Mouse (Mus musculus): ENCODE data around the gene Tmem41a. TPM values are rescaled to one million over a fixed set of nuclear protein-coding genes. Genes with fewer than 3 reads are reported as not detected.

Gene Tmem41a
- polyA plus RNA-seq, 2 experiments = 11.7 to 22.0 TPM

DNA sequence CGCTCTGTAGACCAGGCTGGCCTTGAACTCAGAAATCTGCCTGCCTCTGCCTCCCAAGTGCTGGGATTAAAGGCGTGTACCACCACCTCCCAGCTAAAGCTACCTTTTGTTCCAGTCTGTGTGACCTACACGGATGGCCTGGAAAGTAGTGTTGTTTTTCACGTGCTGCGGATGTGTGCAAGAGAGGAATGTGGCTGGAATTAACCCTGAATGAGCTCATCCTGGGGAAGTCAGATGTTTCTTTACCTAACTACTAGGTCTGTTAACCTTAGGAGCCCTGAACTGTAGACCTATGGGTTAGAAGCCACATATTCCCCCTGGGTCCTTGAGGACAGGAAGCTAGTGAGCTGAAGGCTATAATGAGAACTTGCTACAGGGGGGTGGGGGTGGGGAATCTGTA lies 40.6 kb upstream of the Tmem41a start:
- H3K9ac ChIP-seq (replicated peaks) = no peak overlapping the region
- no peak for ATAC-seq (ENCODE audit: insufficient read depth)
- no peaks in the 10 kb centered on the region for H3K9me3 ChIP-seq (ENCODE audit: control insufficient read depth, low read length)
- H3K27me3 ChIP-seq (ENCODE audit: control insufficient read depth, insufficient read depth, low read length) = no peaks in the 10 kb centered on the region
- H3K4me3 ChIP-seq (ENCODE audit: insufficient read depth in 1 of 2, low read depth in 2 of 2, low read length in 2 of 2) = no peak overlapping the region
- no peak overlapping the region for H3K27ac ChIP-seq
- 59% methylated on average over 5 of the region's 5 CpGs for WGBS (ENCODE audit: insufficient replicate concordance)
- no peak for TF ChIP-seq EP300 (IDR thresholded peaks at IDR 0.05; ENCODE audit: low read depth)
- no peak for TF ChIP-seq CTCF (IDR thresholded peaks at IDR 0.05; ENCODE audit: low read depth)
- H3K4me2 ChIP-seq (ENCODE audit: low read depth) = no peak overlapping the region
- H3K4me1 ChIP-seq (replicated peaks; ENCODE audit: control insufficient read depth in 2 of 2, insufficient read depth in 2 of 2, low read length in 1 of 2) = no peaks in the 10 kb centered on the region
- DNase-seq (ENCODE audit: low read depth in 3 of 3, low spot score in 3 of 3) = no peak
- no peaks in the 10 kb centered on the region for H3K36me3 ChIP-seq (replicated peaks; ENCODE audit: control insufficient read depth, insufficient read depth, low read depth)

DNA sequence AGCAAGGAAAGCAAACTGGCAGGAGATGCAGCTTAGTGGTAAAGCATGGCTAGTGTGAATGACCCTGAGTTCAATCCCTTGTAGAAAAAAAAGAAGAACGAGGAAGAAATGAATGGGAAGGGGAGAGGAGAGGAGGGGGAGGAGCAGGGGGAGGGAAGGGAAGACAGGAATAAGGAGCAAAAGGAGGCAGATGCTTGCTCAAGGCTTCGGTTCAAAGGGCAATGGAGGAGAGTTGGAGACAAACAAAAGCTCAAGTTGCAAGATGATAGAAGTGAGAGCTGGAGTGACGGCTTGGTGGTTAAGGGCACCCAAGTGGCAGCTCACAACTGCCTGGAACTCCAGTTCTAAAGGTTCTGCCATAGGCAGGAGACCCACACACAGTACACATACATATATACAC lies 38.8 kb upstream of the Tmem41a start:
- DNase-seq (ENCODE audit: low read depth in 3 of 3, low spot score in 3 of 3) = no peak
- Histone ChIP-seq H3K4me2 (ENCODE audit: low read depth) (no peak overlapping the region), H3K4me3 (ENCODE audit: insufficient read depth in 1 of 2, low read depth in 2 of 2, low read length in 2 of 2) (no peak overlapping the region), H3K27ac (no peak overlapping the region), H3K4me1 (replicated peaks; ENCODE audit: control insufficient read depth in 2 of 2, insufficient read depth in 2 of 2, low read length in 1 of 2) (no peaks in the 10 kb centered on the region), H3K36me3 (replicated peaks; ENCODE audit: control insufficient read depth, insufficient read depth, low read depth) (no peaks in the 10 kb centered on the region), H3K27me3 (ENCODE audit: control insufficient read depth, insufficient read depth, low read length) (no peaks in the 10 kb centered on the region), H3K9me3 (ENCODE audit: control insufficient read depth, low read length) (no peaks in the 10 kb centered on the region), H3K9ac (replicated peaks) (no peak overlapping the region)
- 47% methylated on average over 3 of the region's 3 CpGs for WGBS (ENCODE audit: insufficient replicate concordance)
- TF ChIP-seq CTCF (IDR thresholded peaks at IDR 0.05; ENCODE audit: low read depth) (no peak), EP300 (IDR thresholded peaks at IDR 0.05; ENCODE audit: low read depth) (no peak)
- no peak for ATAC-seq (ENCODE audit: insufficient read depth)

DNA sequence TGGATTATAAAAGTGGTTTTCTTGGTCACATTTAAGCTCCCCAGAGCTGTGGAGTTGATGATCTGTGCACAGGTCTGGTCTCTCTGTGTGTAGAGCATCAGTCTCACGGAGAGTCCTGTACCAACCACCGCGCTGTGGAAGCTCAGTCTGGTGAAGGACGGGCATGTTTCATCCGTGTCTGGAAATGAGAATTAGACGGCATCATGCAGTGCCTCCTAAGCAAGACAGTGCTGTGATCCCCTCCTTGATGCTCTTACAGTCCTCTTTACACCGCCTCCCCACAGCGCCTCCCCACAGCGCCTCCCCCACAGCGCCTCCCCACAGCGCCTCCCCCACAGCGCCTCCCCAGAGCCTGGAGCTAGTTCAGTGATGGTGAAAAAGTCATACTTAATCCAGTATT lies 36.7 kb upstream of the Tmem41a start:
- no peak for TF ChIP-seq EP300 (IDR thresholded peaks at IDR 0.05; ENCODE audit: low read depth)
- TF ChIP-seq CTCF (IDR thresholded peaks at IDR 0.05; ENCODE audit: low read depth) = no peak
- Histone ChIP-seq H3K9me3 (ENCODE audit: control insufficient read depth, low read length) (no peaks in the 10 kb centered on the region), H3K27me3 (ENCODE audit: control insufficient read depth, insufficient read depth, low read length) (no peaks in the 10 kb centered on the region), H3K4me2 (ENCODE audit: low read depth) (no peak overlapping the region), H3K27ac (no peak overlapping the region), H3K4me1 (replicated peaks; ENCODE audit: control insufficient read depth in 2 of 2, insufficient read depth in 2 of 2, low read length in 1 of 2) (no peaks in the 10 kb centered on the region), H3K36me3 (replicated peaks; ENCODE audit: control insufficient read depth, insufficient read depth, low read depth) (no peaks in the 10 kb centered on the region), H3K4me3 (ENCODE audit: insufficient read depth in 1 of 2, low read depth in 2 of 2, low read length in 2 of 2) (no peak overlapping the region), H3K9ac (replicated peaks) (no peak overlapping the region)
- no peak for DNase-seq (ENCODE audit: low read depth in 3 of 3, low spot score in 3 of 3)
- WGBS (ENCODE audit: insufficient replicate concordance) = 78% methylated on average over 12 of the region's 12 CpGs
- ATAC-seq (ENCODE audit: insufficient read depth) = no peak

DNA sequence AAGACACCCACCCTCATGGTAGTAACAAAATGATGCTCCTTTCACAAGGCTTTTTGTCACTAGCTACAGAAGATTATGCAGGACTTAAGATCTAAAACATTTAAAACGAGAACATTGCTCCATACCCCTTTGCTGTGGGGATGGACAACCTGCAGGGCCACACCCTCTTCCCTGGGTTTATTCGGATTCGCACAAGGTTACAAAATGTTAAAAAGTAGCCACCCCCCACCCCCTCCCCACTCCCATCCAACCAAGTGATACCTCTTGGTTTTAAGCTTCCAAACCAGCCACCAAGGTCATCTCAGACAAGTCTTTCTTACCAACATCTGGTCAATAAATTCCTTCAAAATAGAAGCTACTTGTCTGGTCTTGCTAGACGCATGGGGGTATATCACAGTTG lies 36.2 kb upstream of the Tmem41a start:
- TF ChIP-seq CTCF (IDR thresholded peaks at IDR 0.05; ENCODE audit: low read depth) = no peak
- TF ChIP-seq EP300 (IDR thresholded peaks at IDR 0.05; ENCODE audit: low read depth) = no peak
- WGBS (ENCODE audit: insufficient replicate concordance) = 71% methylated on average over 4 of the region's 4 CpGs
- ATAC-seq (ENCODE audit: insufficient read depth) = no peak

DNA sequence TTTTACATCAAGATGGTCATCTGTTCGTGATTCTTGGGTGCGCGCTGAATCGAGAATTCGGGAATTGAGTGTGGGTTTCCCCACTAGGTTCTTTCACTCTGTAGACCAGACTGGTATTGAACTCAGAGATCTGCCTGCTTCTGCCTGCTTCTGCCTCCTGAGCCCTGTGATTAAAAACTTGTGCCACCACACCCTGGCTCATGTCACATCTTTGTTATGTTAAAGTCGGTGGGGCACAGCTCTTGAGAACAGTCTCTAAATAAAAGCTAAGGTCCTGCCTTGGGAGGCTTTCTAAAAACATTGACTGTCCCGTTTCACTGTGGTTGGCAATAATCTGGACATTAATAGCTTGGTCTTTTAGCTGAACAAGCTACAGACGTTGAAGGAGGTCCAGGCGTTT lies 35.8 kb upstream of the Tmem41a start:
- WGBS (ENCODE audit: insufficient replicate concordance) = 79% methylated on average over 9 of the region's 9 CpGs
- Histone ChIP-seq H3K27me3 (ENCODE audit: control insufficient read depth, insufficient read depth, low read length) (no peaks in the 10 kb centered on the region), H3K4me1 (replicated peaks; ENCODE audit: control insufficient read depth in 2 of 2, insufficient read depth in 2 of 2, low read length in 1 of 2) (no peaks in the 10 kb centered on the region), H3K36me3 (replicated peaks; ENCODE audit: control insufficient read depth, insufficient read depth, low read depth) (no peaks in the 10 kb centered on the region), H3K9ac (replicated peaks) (no peak overlapping the region), H3K27ac (no peak overlapping the region), H3K4me2 (ENCODE audit: low read depth) (no peak overlapping the region), H3K4me3 (ENCODE audit: insufficient read depth in 1 of 2, low read depth in 2 of 2, low read length in 2 of 2) (no peak overlapping the region), H3K9me3 (ENCODE audit: control insufficient read depth, low read length) (no peaks in the 10 kb centered on the region)
- no peak for TF ChIP-seq EP300 (IDR thresholded peaks at IDR 0.05; ENCODE audit: low read depth)
- DNase-seq (ENCODE audit: low read depth in 3 of 3, low spot score in 3 of 3) = no peak
- ATAC-seq (ENCODE audit: insufficient read depth) = no peak

More for the DNA sequence above, 36.2 kb upstream of the Tmem41a start:
- no peak overlapping the region for H3K27ac ChIP-seq
- no peaks in the 10 kb centered on the region for H3K36me3 ChIP-seq (replicated peaks; ENCODE audit: control insufficient read depth, insufficient read depth, low read depth)
- H3K27me3 ChIP-seq (ENCODE audit: control insufficient read depth, insufficient read depth, low read length) = no peaks in the 10 kb centered on the region
- H3K9me3 ChIP-seq (ENCODE audit: control insufficient read depth, low read length) = no peaks in the 10 kb centered on the region
- H3K4me2 ChIP-seq (ENCODE audit: low read depth) = no peak overlapping the region
- no peak for DNase-seq (ENCODE audit: low read depth in 3 of 3, low spot score in 3 of 3)
- H3K4me3 ChIP-seq (ENCODE audit: insufficient read depth in 1 of 2, low read depth in 2 of 2, low read length in 2 of 2) = no peak overlapping the region
- no peak overlapping the region for H3K9ac ChIP-seq (replicated peaks)
- no peaks in the 10 kb centered on the region for H3K4me1 ChIP-seq (replicated peaks; ENCODE audit: control insufficient read depth in 2 of 2, insufficient read depth in 2 of 2, low read length in 1 of 2)
